Mouse (Mus musculus) telencephalon, adult 2 months (tissue): ENCODE results near the gene Arntl2.
"Not testable (repeated sequence)": the region's sequence is repeated elsewhere in the genome, so short reads cannot be mapped to it uniquely, and the experiment has no call there.

Source experiments
- DNase-seq: peaks from one replicate; pipeline ENCODE4 v3.0.0-alpha.2; 2011; ENCODE audit warnings: low read depth, low spot score

Arntl2 gene

DNA sequence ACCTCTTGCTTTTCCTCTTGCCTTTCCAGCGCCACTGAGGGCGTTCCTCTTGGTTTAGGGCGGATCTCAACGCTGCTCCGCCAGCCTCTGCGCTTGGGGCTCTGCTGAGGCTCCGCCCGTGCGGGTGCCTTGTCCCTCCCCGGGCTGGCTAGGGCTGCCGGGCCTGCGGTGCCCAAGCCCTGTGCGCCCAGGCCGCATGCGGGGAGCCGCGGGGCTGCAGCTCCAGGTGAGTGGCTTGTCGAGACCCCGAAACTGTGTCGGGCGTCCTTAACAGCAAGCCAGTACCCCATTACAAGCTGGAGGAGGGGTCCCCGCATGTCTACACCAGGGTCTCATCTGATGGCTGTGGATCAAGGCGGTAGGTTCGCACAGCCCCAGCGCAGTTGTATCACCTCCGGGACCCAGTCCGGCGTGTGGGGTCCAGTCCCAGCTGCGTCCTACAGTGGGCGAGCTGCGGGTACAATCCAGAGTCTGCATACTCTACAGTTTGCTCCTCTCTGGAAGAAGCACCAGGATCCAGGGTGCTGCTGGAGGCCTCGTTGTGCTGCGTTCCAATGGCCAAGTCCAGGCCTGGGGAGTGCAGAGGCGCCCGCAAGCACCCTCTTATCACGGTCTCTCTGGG is at the start of gene Arntl2:
Gene Arntl2 (plus strand): TSS at position 132 of the 622 bp plus-strand sequence.
- DNase-seq: peak; percentile 57

DNA sequence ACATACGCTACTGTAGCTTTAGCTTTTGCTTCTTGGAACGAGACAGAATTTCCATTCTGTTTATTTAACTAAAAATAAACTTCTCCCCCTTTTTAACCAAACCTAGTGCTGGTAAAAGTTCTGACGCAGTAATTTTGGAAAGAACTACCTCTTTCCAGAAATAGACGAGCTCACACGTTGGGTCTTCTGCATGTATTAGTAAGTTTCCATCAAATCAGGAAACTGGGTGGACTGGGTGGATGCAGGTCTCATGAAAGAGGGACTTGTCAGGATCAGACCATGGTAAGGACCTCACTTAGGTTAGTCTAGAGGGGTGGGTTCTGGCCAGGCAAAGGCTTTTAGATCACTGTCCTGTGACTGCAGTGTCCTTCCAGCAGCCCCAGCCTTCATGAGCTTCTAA is 49.3 kb upstream of the Arntl2 start:
- DNase-seq: no peak

DNA sequence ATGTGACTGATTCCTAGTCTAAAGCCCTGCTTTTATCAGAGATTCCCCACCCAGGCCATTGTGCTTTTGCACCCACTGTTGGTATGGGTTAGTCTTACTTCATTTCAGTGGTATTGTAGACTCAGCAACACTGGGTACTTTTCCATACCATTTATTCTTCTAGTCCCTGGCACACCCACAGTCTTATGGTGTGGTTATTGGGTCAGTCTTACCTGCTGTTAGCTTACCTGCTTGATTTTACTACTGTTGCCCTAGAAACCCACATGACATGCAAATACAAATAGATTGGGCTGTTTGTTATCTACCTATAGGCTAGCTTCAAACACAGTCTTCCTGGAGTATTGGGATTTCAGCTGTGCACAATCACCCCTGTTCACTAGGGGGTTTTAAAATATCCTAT is 48.8 kb upstream of the Arntl2 start:
- DNase-seq: no peak

DNA sequence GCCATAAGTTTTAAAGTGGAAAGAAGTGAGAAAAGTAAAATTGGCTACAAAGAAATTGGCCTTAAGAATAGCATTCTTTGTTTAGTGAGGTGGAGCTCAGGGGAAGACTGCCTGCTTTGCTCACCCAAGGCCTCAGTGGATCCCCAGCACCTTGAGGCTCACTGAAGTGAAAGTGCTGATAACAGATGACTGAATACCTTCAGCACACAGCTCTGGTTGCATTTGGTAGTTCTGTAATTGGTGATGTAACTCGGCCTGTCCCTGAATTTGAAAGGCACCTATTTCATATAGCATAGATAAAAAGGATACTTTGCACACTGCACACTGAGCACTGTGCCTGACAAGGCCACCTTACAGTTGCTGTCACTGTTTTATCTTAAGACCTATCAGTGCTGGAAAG is 47.6 kb upstream of the Arntl2 start:
- no peak for DNase-seq

DNA sequence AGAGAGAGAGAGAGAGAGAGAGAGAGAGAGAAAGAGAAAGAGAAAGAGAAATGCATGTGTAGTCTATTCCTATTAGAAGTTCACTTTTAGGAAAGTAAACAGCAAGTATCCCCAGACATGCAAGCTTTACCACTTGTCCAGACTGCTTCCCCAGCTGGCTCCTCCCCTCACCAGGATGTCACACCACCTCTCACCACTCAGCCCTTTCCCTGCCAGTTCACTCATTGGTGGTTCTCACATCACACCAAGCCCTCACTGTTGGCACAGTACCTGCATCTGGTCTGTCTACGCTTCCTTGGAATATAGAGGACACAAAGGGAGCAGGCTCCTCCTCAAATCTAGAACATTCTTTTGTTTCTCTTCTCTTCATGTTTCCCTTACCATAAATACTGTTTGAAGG is 44.2 kb upstream of the Arntl2 start:
- DNase-seq: no peak

DNA sequence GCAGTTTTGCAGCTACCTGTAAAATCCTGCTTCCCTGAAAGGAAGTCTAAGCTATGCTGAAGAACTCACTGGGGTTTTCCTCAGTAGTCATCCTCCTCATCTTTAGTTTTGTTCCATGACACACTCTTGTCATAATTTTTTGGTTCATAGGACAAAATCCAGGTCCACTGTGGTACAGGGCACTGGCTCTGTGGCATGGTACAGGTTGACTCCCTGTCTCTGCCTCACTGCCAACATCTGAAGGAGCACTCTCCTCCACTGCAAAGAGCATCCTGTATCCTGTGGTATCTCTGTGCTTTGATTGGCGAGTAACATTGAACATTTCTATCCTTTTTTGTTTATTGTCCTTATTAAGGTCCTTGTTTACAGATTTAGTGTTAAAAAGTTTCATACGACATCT is 43.7 kb upstream of the Arntl2 start:
- DNase-seq: no peak

DNA sequence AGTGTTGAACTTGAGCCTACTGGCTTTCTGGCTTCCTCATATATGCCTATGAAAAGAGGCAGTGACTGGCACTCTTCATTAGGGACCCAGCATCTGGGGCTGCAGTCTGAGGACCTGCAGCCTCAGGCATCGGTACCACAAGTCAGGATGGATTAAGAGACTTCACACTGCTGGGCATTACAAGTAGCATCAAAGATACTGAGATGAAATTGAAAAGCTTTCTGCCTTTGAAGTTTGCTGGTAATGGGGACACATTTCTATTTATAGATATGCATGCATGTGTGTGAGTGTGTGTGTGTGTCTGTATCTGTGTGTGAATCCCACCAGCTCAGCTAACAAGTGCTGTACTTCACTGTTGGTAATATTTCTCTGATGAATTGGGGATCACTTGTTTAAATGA is 43.2 kb upstream of the Arntl2 start:
- no peak for DNase-seq

DNA sequence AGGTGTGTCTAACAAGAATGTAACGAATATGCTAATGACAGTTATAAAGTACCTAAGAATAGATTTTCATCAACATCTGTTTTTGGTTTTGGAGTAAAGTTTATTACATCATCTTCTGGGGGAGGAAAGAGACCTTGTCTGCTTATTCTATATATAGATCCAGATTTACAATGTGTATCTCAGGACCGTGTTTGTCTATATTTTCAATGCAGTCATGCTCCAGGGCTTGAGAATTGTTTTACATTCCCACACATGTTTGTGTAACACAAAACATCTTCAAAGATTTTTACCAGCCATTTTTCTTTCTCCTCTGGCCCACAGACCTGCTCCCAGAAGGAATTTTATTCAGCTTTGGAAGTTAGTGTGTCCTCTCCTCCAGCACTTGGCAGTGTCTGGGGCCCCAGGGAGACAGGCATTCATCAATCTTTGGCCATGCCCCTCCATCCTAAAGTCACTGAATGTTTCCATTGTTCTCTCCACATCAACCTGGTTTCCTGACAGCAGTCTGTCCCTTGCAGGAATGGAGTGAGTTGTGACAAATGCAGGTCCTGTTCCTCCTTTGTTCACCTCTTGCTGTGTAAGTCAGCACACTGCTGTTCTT is 42.2 kb upstream of the Arntl2 start:
- DNase-seq: no peak

DNA sequence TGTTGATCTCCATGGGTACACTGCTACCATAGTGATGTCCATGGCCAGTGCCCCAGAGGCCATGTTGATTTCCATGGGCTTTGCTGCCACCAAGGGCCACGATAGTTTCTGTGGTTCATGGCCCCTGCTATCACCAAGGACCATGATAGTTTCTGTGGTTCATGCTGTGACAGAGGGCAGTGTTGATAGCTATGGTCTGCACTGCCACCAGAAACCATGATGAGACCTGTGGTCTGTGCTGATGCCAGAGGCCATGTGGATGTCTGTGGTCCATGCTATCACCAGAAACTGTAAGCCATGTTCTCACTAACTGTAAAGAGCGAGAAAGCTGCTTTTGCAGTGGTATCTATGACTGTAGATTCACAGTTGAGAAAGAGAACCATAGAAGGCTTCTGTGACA is 40.7 kb upstream of the Arntl2 start:
- DNase-seq: no peak

DNA sequence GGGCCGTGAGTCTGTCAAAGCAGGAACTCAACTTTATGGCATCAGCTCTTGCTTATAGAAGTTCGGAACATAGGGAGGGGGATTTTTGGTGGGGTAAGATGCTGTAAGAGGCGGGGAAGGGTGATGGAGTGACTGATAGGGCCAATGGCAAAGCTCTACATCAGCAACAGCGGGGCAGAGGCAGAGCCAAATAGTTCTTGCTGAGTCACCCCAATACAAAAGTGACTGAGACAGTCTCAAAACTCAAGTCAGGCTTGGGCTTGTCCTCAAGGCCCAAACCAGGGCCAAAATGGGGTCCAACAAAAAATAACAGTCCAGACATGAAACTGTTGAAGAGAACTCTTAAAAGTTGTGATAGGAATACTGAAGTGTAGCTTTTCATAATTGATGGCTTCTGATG is 40.2 kb upstream of the Arntl2 start:
- DNase-seq: no peak

DNA sequence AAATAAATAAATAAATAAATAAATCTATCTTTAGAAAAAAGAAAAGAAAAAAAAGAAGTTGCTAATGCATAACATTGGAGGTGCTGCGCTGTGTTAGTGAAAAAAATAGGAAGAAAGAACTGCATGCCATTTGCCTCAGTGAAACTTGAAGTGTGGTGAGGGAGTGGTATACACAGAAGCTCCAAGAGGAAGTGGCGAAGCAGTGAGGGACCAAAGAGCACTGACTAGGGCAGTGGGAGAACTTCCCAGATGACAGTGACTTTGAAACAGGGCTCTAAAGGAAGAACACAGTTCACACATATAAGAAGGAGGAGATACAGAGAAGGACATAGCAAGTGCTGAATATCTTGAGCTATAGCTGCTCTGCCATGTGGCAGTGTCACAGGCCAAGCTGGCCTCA is 36.8 kb upstream of the Arntl2 start:
- no peak for DNase-seq

DNA sequence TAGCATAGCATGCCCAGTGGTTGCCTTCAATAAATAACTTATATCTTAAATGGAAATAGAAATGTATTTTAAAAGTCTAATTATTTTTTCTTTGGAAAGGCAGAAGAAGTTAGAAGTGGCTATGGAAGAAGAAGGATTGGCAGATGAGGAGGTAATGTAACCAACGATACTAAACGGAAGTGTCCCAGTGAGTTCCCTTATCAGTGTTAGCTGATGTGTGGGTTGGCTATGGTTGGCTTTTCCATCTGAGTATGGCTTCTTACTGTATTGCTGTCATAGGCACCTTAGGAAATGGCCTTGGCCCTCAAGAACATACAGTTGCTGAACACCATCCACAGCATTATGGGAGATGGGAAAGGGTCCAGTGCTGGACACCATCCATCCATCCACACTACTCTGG is 35.8 kb upstream of the Arntl2 start:
- no peak for DNase-seq

DNA sequence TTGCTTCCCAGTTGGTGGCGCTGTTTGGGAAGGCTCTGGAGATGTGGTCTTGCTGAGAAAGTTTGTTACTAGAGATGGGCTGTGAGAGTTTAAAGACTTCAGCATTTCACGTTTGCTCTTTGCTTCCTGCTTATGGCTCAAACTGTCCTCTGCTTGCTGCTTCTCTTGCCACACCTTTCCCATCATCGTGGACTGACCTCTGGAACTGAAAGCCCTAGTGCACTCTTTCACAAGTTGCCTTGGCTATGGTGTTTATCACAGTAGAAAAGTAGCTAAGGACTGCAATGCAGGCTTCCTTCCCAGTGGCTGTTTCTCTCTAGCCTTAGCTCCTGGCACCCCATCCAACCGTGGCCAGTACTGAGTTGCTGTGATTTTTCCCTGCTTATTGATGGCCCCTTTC is 35.1 kb upstream of the Arntl2 start:
- no peak for DNase-seq

DNA sequence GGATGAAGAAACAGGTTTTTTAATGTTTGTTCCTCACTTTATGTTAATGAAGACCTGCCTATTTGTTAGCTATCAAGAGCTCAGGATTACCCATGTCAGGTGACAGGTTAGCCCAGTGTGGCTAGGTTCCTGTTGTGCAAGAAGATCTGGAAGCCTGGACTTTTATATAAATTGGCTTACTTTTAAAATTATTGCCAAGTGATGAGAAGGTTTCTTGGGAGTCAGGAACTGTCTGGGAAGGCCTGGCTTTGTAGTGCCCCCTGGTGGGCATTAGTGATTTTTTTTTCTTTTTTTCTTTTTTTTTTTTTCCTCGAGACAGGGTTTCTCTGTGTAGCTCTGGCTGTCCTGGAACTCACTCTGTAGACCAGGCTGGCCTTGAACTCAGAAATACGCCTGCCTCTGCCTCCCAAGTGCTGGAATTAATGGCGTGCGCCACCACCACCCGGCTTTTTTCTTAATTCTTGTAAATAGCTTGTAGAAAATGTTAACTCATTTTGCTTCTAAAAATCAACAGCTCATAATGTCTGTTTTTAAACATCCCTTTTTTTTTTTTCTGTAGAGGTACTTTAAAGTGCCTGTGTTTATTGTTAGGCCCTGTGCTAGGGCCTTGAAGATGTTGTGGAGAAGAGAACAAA is 33.5 kb upstream of the Arntl2 start:
- DNase-seq: no peak

DNA sequence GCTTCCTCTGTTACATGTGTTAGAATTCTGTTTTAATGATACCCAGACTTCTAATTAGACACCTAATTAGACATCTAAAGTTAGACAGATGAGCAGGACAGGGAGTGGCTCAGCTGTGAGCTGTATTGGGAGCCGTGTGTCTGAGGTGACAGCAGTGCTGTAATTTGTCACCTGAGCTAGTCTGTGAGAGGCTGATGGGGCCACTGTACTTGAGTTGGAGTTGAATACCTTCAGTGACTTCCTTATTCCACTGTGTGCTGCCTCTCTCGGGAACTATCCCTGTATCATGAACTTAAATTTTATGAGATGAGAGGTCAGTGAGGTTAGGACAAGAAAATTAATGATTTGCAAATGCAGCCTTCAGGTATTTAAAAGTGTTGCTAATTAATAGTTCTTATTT is 31.3 kb upstream of the Arntl2 start:
- DNase-seq: no peak

DNA sequence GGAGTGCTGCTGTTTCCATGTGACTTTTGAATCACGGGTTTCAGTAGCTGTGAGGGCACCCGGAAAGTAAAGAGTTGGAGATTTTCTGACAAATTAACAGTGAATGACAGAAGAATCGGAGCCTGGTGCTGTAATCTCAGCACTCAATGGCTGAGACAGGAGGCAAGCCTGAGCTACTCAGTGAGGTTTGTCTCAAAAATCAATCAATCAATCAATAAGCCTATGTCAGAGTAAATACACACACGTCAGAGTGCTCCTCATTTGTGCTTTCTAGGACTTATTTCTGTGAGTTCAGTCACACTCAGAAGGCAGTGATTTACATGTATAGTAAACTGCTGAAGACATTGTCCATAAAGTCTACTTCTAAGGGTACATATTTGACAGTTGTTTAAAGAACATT is 30.6 kb upstream of the Arntl2 start:
- no peak for DNase-seq

DNA sequence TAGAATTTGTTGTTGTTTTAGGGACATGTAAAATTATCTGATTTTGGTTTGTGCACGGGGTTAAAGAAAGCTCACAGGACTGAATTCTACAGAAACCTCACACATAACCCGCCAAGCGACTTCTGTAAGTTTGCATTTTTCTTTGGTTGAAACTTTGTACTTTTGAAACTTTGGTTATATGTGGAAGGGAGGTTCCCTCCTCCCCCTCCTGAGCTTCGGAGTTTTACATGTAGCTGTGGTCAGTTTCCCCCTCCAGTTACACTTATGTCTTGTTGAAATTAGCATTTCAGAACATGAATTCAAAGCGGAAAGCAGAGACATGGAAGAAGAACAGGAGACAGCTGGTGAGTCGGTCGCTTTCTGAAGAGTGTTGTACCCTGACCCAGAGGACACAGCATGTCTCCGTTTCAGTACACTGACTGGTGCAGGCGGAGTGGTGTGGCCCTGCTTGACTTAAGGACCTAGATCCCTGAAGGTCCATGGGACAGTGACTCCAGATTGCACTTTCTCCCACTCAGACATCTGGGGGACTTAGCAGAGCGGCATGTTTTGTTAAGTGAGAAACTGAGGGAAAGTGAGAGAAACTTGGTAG is 26.9 kb upstream of the Arntl2 start:
- DNase-seq: no peak

DNA sequence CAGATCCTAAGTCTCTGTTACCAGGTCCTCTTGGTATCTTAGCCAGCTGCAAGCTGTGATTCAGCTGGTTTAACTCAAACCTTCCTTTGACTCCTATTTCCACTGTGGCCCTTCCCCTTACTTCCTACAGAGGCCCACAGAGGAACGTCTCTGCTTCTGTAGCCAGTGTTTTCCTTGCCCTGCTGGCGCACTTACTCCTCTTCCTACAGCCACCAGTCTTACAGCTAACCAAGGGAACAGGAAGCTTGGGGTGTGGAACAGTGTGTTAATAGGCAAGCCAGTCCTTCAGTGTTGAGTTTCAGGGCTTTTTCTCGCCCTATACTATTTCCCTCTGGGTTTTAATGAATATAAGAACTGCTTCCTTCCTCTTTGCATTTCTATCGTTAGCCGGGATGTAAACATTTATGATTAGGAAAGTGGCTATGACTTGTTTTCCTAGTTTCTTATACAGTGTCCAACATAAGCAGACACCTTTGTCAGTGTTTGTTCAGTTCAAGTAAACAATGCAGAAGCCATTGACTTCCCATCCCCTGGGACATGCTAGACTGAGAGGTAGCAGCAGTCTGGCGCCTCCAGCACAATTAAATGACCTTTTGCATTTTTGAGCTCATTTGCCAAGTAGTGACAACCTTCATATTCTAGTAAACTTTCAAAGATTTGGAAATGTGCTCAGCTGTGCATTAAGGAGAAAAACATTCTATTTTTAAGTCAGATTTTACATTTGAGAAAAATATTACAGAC is 25.7 kb upstream of the Arntl2 start:
- no peak for DNase-seq

DNA sequence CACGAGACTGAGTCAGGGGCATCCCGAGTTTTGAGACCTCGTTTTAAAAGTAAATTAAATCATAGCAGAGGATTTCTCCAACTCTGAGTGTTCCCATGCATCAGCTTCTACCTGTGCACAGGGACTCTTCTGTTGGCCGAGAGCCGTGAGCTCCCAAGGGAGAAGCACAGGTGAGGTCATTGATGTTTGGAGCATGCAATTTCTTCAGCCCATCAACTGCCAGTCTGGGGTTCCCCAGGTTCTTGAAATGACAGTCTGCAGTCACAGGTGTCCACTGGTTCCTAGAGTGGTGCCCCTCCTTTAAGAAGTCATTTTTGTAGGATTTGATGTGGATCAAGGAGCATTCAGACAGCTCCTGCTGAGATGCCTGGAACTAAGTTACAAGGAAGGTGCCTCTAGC is 25.0 kb upstream of the Arntl2 start:
- DNase-seq: no peak

DNA sequence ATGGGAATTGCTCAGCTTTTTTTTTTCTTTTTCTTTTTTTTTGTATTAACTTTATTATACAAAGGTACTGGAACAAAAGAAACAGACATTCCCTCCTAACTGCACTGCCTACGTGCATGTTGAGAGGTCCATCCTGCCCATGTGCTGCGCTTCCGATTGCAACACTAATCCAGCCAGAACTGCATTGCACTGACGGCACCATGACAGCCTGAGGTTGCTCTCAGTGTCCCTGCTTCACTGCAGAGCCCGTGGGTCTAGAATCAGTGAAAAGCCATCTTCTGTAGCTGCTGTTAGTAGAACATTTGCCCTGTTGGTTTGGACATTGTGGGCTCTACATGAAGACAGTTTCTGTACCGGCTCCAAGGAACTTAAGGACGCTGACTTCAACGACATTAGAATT is 20.0 kb upstream of the Arntl2 start:
- not testable (repeated sequence) for DNase-seq

DNA sequence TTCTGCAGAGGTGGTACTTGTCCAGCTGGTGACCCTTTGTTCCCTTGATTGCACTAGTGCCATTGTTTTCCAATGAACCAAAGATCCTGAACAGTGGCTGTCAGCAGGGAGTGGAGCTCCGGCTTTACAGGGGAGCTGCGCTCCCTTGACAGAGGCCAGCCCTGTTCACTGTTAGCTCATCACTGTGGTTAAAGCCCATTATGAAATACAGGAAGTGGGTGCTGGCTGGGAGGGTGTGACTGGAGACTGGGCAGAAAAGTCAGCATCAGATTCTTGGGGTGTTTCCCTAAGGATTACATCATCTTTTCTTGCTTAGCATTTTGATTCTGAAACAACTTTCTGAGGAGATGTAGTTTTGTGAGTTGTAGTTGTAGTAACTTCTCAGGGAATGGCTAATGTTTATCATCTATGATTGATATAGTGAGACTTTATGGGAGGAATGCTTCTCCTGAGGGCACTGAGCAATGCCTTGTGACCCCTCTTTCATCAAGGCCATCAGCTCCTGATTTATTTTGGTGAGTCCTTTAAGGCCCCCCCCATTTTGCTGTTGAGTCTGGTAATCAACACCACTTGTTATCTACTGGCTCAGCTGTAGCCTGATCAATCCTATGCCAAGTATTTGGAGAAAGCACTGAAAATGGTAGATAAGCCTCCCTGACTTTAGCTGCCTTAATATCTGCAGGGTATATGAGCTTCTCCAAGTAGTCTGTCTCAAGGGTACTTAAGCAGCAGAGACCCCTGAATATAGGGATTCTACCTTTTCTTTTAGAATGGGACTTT is 19.1 kb upstream of the Arntl2 start:
- no peak for DNase-seq

DNA sequence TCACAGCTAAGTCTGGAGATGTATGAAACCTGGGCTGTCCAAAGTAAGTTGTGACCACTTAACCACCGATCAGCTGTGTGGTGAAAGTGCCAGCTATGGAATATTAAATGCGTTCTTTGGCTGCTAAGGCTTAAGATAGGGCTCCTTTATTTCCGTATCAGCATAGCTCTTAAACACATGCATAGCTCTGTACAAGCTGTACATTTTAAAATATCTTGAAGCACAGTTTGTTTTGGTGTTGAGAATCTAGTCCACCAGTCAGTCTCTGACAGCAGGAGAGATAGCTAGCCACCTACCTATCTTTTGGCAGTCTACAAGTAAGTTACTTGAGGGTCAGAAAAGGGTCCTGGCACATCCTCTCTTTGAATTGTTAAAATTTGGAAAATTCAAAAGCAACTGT is 17.8 kb upstream of the Arntl2 start:
- DNase-seq: no peak
